Mouse (Mus musculus): ENCODE measurements around the gene Jup.

Jup gene

DNA sequence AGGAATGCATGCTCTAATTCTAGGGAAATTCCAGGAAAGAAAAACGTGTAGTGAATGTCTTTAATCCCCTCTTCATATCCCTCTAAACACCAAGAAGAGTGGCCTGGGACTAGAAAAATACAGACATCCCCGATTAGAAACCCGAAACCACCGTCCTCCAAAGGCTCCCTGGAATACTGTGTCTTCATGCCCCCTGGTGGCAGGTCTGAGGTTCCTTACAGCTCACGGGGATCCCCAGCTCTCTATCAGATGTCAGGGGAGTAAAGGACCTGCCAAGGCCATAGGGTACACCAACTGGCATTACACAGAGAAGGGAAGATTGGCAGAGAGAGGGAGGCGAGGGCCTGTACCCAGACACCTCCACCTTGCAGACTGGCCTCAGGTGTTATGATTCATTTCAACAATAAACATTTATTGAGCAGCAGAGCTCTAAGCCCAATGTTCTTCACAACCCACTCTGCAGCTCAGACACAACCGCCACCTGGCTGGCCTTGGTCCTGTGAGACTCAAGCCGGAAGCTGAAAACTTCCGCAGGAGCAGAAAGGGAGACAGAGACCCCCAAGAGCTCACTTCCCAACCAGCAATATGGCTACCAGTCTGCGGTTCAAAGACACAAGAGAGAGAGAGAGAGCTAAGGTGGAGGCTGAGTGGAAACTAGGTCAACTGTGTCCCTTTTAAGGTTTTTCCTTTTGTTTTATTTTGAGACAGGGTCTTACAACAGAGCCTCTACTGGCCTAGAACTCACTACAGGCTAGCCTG, 10.7 kb upstream of the Jup start:
- no peak for DNase-seq (ENCODE audit: low read depth, low spot score)

DNA sequence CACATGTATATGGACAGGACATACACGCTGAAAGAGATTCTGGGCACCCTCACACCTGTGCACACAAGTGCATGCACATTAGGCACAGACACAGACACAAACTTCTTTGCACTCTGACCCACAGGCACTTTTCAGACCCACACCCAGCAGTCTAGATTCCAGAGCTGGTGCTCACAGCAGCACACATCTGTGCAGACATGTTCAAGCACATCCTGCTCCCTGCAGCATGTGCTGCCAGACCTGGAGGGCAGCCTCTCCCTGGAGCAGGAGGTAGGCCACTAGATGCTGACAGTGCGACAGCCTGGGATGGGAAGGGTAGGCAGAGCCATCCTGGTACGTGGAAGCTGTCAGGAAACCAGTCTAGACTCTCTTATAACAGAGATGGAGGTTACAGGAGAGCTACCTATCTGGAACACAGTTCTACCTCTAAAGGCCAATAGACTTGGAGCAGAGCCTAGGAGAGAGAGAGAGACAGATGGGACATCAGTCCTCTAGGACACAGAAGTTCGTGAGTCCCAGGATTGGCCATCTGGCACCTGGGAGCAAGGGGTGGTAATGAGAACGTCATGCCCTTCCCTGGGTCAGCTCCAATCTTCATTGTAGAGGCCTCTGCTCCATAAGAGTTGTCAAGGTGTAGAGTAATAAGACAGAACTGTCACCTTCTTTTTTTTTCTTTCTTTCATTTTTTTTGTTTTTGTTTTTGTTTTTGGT, 9.6 kb upstream of the Jup start:
- DNase-seq (ENCODE audit: low read depth, low spot score): no peak

DNA sequence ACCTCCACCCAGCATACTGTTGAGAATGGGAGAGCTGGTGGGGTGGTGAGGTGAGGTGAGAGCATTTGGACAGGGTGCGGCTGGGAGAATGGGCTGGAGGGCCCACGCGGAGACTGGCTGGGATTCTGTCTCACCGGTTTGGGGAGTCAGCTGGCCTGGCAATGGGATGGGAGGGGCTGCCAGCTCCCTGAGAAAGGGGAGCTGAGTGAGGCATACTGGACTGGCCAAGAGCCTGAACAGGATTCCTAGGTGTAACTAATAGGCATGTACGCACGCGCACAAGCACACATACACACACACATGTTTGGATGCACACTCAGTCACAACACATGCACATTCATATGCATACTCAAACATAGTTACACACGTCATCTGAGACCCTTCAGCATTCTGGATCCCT, 8.7 kb upstream of the Jup start:
- no peak for DNase-seq (ENCODE audit: low read depth, low spot score)

DNA sequence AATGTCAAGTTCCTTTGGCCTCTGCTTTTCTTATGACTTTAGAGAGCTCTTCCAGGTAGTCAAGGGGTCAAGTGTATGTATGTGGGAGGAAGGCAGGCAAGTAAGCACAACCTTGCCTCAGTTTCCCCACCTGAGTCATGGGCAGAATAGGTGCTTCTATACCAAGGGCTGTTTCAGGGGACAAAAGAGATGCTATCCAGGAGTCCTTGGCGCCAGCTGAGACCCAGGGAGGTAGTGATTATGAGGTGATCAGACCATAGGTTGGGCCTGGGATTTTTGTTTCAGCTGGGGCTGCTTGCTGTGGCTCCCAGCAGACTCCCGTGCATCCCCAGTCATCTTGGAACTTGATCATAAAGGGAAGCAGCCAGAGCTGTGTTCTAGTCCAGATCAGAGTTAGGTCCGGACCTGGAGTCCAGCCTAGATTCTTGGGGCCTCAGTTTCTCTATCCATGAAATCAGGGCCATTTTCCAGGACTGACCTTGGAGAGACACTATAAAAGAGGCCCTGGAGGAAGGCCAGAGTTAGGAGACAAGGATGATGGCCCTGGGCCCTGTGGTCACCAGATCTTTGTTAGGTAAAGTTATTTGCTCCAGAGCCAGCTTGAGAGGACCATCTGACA, 7.0 kb upstream of the Jup start:
- no peak for DNase-seq (ENCODE audit: low read depth, low spot score)

DNA sequence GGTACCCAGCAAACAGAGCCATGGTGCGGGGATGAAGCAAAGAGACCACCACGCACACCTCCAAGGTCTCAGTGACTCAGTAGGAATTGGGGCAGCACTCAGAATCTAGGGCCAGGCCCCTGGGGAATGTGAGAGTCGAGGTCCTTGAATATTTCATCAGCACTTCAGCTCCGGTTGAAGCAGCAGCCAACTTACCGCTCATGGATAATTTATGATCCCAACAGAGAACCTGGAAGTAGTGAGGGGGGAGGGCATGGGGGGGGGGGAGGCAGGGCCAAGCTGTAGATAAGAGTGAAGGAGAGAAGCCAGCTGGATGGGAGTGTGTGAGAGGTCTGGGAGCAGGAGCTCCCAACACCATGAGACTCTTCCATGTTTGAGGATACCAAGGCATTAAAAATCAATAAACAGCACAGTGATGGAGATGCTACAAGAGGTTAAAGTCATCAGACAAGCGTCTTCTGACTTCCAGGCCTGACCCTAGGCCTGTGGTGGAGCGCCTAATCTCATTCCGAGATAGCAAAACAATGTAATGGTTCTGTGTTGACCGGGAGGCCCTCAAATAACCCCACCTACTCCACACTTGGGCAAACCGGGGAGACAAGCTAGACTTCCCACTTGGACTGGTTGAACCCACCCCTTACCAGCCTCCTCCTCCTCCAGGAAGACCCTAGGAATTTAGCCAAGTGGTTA, 6.0 kb upstream of the Jup start:
- DNase-seq (ENCODE audit: low read depth, low spot score): no peak

DNA sequence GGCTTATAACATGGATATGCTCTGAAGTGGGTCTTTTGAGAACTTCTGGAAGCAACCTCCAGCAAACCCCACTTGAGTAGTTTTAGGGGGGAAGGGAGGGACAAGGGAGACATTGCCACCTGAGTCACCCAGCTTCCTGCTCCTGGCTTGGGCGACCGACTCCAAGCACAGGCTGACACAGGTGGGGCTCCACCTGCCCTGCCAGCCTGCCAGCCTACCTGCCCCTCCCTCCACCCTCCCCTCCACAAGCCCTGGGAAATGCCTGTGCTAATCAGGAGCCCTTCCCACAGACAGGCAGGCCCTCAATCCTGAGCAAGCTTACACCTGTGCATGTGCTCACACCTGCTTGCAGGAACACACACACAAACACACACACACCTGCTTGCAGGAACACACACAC, 5.1 kb upstream of the Jup start:
- DNase-seq (ENCODE audit: low read depth, low spot score): no peak

DNA sequence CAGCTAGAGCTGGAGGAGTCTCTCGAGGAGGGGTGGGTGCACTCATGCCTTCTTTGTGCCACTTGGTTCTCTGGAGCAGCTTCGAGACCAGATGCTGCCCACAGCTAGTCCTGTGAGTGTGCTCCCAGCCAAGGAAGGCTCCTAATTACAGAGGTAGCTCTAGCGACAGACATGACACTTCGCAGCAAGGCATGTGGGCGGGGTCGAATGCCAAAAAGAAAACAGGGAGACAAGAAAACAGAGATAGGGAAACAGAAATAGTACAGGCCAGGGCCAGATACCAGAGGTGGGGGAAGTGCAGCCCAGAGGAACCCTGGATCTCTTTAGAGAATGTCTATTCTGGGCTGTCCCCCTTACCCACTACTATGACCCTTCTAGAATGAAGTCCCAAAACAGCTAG, 4.7 kb upstream of the Jup start:
- DNase-seq (ENCODE audit: low read depth, low spot score): no peak

DNA sequence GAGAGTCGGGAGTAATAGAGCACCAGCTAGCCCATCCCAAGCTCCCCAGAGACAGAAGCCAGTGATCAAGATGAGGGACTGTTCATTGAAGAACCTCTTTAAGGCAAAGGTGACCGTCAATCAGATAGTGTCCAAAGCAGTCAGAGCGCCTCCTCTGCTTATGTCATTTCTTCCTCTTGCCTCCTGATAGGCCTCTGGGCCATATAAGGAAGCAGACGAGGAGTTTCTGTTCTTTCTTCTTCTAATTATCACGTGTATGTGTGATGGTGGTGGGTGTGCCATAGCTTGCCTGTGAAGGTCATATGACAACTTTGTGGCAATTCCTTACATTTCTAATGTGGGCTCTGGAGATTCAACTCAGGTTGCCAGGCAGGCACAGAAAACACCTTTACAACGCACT, 3.3 kb upstream of the Jup start:
- DNase-seq (ENCODE audit: low read depth, low spot score): no peak

DNA sequence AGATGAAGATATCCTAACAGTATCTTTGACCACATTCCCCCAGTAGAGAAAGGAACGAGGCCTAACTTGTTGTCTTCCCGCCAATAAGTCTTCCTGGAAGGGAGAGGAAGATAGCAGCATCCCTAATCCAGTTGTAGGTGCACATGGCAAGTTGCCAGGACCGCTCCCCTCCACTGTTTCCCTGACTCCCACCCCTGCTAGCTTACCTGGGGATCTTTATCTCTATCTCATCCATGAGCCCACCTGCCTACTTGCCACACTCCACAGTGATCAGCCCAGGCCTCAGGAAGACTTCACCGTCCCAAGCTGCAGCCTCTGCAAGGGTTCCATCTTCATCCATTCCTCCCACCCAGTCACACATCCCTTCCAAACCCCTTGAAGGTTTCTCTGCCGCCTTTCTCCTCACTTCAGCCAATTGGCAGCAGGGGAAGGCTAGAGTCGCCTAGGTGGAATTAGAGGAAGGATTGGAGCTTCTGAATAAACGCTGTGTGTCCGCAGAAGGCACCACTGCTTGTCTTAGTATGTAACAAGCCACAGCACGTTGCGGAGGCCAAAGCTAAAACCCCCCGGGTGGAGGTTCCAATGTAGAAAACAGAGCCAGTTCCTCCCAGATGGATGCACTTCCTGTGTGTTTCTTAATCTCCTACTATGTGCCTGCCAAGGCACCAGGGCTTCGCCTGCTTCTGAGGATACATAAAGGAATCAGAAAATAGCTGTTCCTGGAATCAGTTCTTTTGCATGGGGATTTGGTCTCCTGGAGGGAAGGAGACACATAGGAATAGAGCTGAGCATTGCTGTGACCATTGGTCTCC, 2.4 kb upstream of the Jup start:
- DNase-seq (ENCODE audit: low read depth, low spot score): no peak

DNA sequence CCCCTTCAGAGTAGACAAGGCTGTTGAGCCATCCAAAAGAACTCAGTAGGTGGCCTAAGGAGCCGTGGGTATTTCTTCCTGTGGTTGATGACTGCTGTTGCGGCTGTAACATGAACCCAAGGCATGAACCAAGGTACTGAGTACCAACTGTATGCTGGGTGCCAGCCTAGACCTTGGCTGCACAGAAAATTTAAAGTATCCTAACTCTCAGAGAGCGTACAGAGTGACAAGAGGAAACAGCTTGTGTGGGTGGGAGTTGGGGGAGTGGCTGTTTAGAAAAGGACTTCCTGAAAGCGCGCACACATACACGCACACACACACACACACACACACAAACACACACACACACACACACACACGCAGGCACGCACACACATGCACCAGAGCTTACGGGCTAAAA, 1.8 kb upstream of the Jup start:
- no peak for DNase-seq (ENCODE audit: low read depth, low spot score)

DNA sequence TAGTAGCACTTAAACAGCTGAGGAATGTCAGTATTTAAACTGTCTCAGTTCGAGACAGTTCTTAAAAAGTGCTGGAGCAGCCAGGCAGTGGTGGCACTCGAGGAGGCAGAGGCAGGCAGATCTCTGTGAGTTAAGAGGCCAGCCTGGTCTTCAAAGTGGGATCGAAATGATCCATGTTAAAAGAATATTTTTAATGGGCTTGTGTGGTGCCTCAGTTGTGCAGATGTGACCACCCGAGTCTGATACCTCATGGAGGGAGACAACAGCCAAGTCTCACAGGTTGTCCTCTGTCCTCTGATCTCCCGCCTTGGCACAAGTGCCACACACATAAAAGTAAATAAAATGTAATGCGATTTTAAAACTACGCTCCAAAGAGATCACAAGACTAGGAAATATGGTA, 954 bp upstream of the Jup start:
- DNase-seq (ENCODE audit: low read depth, low spot score): no peak

DNA sequence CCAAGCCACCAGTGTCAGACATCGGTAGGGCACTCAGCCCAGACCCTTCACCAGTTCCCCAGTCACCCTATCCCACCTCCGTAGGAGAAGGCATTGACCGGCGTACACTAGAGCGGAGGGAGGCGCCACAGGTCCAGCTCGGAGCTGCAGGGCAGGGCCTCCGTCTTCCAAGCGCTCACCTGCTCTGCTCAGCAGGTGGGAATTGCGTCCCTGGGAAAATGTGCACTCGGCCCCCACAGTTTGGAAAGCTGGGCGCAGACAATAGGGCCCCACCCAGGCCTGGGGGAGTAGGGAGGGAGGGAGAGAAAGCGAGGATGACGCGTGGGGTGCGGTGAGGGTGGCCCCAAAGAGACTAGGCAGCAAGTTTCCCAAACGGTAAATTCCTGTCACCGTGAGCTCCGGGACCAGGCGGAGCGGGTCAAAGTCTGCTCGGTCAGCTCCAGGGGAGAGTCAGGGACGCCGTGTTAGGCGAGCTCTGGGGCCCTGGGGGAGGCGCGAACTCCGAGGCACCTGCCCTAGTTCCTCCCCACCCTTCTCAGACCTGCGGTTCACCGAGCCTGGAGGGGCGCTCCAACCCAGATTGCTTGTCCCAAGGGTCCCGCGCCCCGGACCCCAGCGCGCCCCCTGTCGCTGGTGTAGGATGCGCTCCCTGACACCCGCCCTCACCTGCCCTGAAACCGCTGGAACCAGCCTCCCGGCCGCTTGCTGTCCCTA, 520 bp downstream of the Jup start:
- no peak for DNase-seq (ENCODE audit: low read depth, low spot score)

DNA sequence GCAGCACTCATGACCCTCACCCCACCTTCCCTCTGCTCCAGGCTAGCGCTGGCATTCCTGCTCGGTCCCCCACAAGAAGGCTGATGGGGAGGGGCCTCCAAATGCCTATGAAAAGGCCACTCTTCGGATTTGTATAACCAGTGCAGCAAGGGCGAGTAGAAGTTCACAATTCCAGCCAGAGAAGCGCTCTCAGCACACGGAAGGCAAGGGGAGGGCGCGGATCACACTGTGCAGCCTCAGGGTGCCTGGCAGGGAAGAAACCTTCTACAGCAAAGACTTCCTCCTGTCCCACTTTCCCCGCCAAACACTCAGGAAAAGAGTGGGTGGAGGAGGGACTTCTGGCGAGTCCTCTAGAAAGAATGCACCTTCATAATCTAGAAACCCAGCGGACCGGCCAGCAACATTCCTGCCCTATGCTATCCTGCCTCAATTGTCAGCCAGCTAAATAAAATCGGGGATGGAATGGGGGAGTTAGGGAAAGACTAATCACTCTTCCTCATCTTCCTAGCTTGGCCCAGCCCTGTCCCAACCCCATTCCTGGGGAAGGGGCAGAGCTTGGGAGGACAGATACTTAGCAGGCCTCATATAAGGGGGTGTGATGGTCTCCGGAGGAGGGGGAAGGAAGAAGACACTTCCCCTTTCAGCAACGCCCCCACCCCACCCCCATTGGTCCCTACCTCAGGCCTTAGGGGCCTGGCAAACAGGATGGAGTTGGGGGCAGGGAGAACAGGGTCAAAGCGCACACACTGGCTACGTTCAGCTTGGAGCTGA, 1.5 kb downstream of the Jup start:
- DNase-seq (ENCODE audit: low read depth, low spot score): no peak

DNA sequence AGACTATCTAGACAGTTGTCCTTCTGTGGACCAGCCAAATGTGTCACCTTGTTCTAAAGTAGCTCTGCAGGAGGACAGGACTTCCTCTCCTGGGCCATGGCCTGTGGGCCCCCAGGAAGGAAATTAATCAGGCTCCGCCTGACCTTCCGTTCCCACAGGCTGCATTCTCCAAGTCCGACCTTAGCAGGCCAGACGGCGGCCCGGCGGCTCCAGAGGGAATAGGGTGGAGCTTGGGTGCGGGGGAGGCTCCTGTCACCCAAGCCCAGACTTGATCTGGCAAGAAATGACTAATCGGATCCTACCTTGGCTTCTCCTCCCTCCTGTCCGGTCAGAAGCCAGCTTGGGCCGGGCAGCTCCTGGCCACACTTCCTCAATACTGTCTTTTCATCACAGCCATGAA, 2.4 kb downstream of the Jup start:
- no peak for DNase-seq (ENCODE audit: low read depth, low spot score)

DNA sequence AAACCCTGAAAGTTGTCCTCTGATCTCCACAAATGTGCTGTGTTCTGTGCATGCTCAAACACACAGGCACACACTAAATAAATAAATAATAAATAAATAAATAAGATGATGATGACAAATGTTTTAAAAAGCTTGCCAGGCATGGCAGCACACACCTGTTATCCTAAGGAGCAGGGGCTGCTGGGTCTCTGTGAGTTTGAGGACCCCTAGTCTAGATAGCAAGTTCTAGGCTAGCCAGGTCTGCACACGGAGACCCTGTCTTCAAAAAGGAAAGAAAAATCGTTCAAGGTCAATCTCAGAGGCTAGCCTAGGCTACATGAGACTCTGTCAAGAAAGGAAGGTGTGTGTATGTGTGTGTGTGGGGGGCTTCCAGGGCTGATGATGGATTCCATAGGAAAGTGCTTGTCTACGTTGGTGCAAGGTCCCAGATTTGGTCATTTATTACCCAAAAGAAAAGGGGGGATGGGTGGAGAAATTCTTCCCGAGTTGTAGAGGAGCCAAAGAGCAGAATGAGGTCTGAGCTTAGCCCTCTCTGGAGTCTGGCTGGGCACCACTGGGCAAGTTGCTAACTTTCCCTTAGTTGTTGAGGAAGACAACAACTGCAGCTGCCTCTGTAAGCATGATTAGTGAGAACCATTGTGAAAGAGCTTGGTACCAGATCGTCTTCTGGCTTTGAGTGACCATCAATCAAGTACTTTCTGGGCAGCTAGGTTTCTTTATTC, 3.0 kb downstream of the Jup start:
- DNase-seq (ENCODE audit: low read depth, low spot score): no peak

DNA sequence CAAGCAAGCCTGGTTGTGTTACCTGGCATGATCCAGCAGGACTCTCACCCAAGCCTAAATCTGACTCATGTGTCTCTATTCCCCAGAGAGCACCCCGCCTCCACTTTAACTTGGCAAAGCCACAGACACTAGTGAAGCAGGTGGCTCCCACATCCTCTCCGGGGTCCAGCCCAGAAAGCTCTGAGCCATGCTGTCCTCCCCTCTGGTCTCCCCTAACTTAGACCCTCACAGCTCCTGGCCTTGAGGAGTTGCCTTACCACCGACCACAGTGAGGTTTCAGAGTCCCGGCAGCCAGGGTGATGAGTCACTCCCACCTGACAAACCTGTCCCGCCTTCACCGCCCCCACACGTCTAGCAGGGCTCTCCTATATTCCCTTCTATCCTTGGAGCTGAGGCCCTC, 3.8 kb downstream of the Jup start:
- DNase-seq (ENCODE audit: low read depth, low spot score): no peak

DNA sequence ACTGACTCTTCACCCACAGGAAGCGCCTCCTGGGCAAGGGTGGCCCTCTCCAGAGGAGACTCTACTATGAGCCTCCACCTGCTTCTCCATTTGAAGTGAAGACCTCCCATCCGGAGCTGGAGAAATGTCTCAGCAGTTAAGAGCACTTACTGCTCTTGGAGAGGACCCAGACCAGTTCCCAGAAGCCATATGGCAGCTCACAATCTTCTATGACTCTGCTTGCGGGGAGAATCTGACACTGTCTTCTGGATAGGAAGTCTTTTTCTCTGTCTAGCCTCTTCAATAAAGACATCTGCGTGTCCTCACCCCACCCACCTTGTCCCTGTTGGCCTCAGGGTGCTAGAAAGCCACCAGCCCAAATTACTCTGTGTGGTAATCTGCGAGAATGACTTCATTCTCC, 4.6 kb downstream of the Jup start:
- DNase-seq (ENCODE audit: low read depth, low spot score): no peak

DNA sequence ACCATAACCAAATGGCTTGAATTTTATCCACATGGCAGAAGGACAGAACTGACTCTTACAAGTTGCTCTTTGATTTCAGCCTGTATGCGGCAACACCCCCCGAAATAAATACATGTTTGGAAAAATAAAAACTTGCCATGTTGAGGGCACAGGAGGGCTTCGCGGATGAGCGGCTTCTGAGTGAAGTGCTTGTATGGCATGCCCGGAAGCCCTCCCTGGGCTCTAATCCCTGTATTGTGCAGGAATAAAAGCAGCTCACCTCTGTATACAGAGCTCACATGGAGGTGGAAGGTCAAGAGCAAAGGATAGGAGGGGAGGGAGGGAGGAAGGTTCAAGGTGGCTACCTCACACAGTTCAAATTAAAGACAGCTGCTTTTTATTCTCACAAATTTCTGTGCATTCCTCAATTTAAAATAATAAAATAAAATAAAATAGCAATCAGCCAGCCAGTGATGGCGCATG, 5.6 kb downstream of the Jup start:
- no peak for DNase-seq (ENCODE audit: low read depth, low spot score)

DNA sequence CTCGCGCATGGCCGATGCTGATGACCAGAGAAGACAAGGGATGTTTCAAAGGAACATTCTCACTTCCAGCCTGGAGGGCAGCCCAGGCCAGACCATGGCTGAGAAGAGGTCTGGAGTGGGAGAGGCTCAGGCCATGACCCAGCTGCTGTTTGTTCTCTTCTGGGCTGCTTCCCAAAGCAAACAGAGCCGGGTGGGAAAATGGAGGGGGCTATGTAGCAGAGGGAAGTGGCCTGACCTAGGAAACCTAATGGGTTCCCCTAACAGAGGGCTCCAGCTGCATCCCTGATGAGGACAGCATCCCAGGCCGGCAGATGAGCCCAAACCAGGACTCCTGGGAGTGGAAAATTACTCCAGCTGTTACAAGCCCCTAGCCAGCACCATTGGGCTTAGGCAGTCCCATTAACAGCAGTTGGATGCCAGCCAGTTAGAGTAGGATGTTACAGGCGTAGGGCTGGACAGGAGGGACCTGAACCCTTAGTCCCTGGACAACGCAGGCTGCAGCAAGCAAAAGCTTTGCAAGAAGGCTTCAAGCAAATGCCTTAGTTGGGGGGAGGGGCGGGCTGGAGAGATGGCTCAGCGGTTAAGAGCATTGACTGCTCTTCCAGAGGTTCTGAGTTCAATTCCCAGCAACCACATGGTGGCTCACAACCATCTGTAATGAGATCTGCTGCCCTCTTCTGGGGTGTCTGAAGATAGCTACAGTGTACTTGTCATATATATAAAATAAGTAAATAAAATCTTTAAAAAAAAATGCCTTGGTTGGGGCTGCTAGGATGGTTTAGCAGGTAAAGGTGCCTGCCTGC, 6.3 kb downstream of the Jup start:
- DNase-seq (ENCODE audit: low read depth, low spot score): no peak
